Mouse (Mus musculus) mouse embryonic stem cell (cell line): ENCODE measurements around the gene Hist1h4h.

Source experiments
- in situ Hi-C, 2 experiments: fragments of 300-500 bp; cut with MboI; formaldehyde crosslinking; loops; 1 replicate in 1 of 2; 3 replicates in 1 of 2; pipeline ENCODE4 v1.14.3; 2019 to 2020; ENCODE audit warnings: low sequenced_read_pairs in 2 of 2, low pct_unique_long_range_greater_than_20kb in 1 of 2, mixed read lengths in 1 of 2; ENCODE audit not compliant: unreplicated experiment in 1 of 2

Gene Hist1h4h

GRCm38 (mm10) chr13:23505662-23506345 is 25.0 kb upstream of the Hist1h4h start:
- in situ Hi-C loops = loop anchor here (10.0 to 25.0 kb wide), 3 partner anchors 51 to 1581 kb away; partner anchors contain the start of genes Hist1h2ag (in 1 of the 2), Hist1h2ah (in 1 of the 2), Hist1h2bj (in 1 of the 2) and Hist1h2bk (in 1 of the 2)

GRCm38 (mm10) chr13:23506351-23506750 is 24.5 kb upstream of the Hist1h4h start:
- in situ Hi-C loops = loop anchor here (10.0 to 25.0 kb wide), 3 partner anchors 52 to 1582 kb away; partner anchors contain the start of genes Hist1h2ag (in 1 of the 2), Hist1h2ah (in 1 of the 2), Hist1h2bj (in 1 of the 2) and Hist1h2bk (in 1 of the 2)

GRCm38 (mm10) chr13:23506819-23507515 is 23.9 kb upstream of the Hist1h4h start:
- in situ Hi-C loops = loop anchor here (10.0 to 25.0 kb wide), 3 partner anchors 52 to 1582 kb away; partner anchors contain the start of genes Hist1h2ag (in 1 of the 2), Hist1h2ah (in 1 of the 2), Hist1h2bj (in 1 of the 2) and Hist1h2bk (in 1 of the 2)

- in situ Hi-C loops = loop anchor here (10.0 to 25.0 kb wide), 2 partner anchors 205 to 1473 kb away; partner anchors contain the start of genes Hist1h2ag (in 1 of the 2), Hist1h2ah (in 1 of the 2), Hist1h2bj (in 1 of the 2) and Hist1h2bk (in 1 of the 2)
Measured at GRCm38 (mm10) chr13:23510127-23510526, 20.7 kb upstream of the Hist1h4h start.

GRCm38 (mm10) chr13:23513517-23513916 is 17.3 kb upstream of the Hist1h4h start:
- in situ Hi-C loops = loop anchor here (10.0 to 25.0 kb wide), 2 partner anchors 209 to 1476 kb away; partner anchors contain the start of genes Hist1h2ag (in 1 of the 2), Hist1h2ah (in 1 of the 2), Hist1h2bj (in 1 of the 2) and Hist1h2bk (in 1 of the 2)

- in situ Hi-C loops = loop anchor here (5.0 to 25.0 kb wide), 3 partner anchors 88 to 1478 kb away; partner anchors contain the start of genes Hist1h2ag (in 1 of the 2), Hist1h2ah (in 1 of the 2), Hist1h2bj (in 1 of the 2) and Hist1h2bk (in 1 of the 2)
Measured at GRCm38 (mm10) chr13:23515281-23515680, 15.6 kb upstream of the Hist1h4h start.

- in situ Hi-C loops = loop anchor here (5.0 to 25.0 kb wide), 3 partner anchors 89 to 1479 kb away; partner anchors contain the start of genes Hist1h2ag (in 1 of the 2), Hist1h2ah (in 1 of the 2), Hist1h2bj (in 1 of the 2) and Hist1h2bk (in 1 of the 2)
Measured at GRCm38 (mm10) chr13:23515826-23516620, 14.8 kb upstream of the Hist1h4h start.

GRCm38 (mm10) chr13:23516822-23517602 is 13.8 kb upstream of the Hist1h4h start:
- in situ Hi-C loops = loop anchor here (5.0 to 25.0 kb wide), 3 partner anchors 90 to 1480 kb away; partner anchors contain the start of genes Hist1h2ag (in 1 of the 2), Hist1h2ah (in 1 of the 2), Hist1h2bj (in 1 of the 2) and Hist1h2bk (in 1 of the 2)

GRCm38 (mm10) chr13:23517603-23518294 is 13.1 kb upstream of the Hist1h4h start:
- in situ Hi-C loops = loop anchor here (5.0 to 25.0 kb wide), 3 partner anchors 90 to 1480 kb away; partner anchors contain the start of genes Hist1h2ag (in 1 of the 2), Hist1h2ah (in 1 of the 2), Hist1h2bj (in 1 of the 2) and Hist1h2bk (in 1 of the 2)

- in situ Hi-C loops = loop anchor here (5.0 to 25.0 kb wide), 3 partner anchors 91 to 1481 kb away; partner anchors contain the start of genes Hist1h2ag (in 1 of the 2), Hist1h2ah (in 1 of the 2), Hist1h2bj (in 1 of the 2) and Hist1h2bk (in 1 of the 2)
Measured at GRCm38 (mm10) chr13:23518295-23518603, 12.6 kb upstream of the Hist1h4h start.

- in situ Hi-C loops = loop anchor here (5.0 to 25.0 kb wide), 3 partner anchors 92 to 1482 kb away; partner anchors contain the start of genes Hist1h2ag (in 1 of the 2), Hist1h2ah (in 1 of the 2), Hist1h2bj (in 1 of the 2) and Hist1h2bk (in 1 of the 2)
Measured at GRCm38 (mm10) chr13:23518885-23519284, 12.0 kb upstream of the Hist1h4h start.

GRCm38 (mm10) chr13:23519416-23519815 is 11.4 kb upstream of the Hist1h4h start:
- in situ Hi-C loops = loop anchor here (5.0 to 25.0 kb wide), 3 partner anchors 92 to 1482 kb away; partner anchors contain the start of genes Hist1h2ag (in 1 of the 2), Hist1h2ah (in 1 of the 2), Hist1h2bj (in 1 of the 2) and Hist1h2bk (in 1 of the 2)

- in situ Hi-C loops = loop anchor here in 1 of 2 experiments (5.0 to 25.0 kb wide), 3 partner anchors 94 to 1484 kb away; partner anchors contain the start of genes Hist1h2ag, Hist1h2ah, Hist1h2bj and Hist1h2bk
Measured at GRCm38 (mm10) chr13:23521703-23522102, 9.1 kb upstream of the Hist1h4h start.

- in situ Hi-C loops = loop anchor here in 1 of 2 experiments (5.0 to 25.0 kb wide), 3 partner anchors 97 to 1487 kb away; partner anchors contain the start of genes Hist1h2ag, Hist1h2ah, Hist1h2bj and Hist1h2bk
Measured at GRCm38 (mm10) chr13:23523976-23524375, 6.9 kb upstream of the Hist1h4h start.

GRCm38 (mm10) chr13:23524654-23525053 is 6.2 kb upstream of the Hist1h4h start:
- in situ Hi-C loops = loop anchor here in 1 of 2 experiments (5.0 to 25.0 kb wide), 3 partner anchors 97 to 1487 kb away; partner anchors contain the start of genes Hist1h2ag, Hist1h2ah, Hist1h2bj and Hist1h2bk
